Mouse (Mus musculus) macrophage (primary cell): Measurements from ENCODE around the gene B3gnt2. TPM values are rescaled to one million over a fixed set of nuclear protein-coding genes. Genes with fewer than 3 reads are reported as not detected.
A peak's percentile ranks its signal among the peaks of the same experiment; 100 is the strongest.

Experiments used
- H3K27ac ChIP-seq: fragments of 350-480 bp; formaldehyde crosslinking; 2 replicates; pipeline ENCODE4 v1.9.0; 2021
- H3K36me3 ChIP-seq: fragments of 350-480 bp; formaldehyde crosslinking; 2 replicates; pipeline ENCODE4 v1.9.0; 2021; ENCODE audit errors: inconsistent target
- H3K4me3 ChIP-seq: fragments of 350-480 bp; formaldehyde crosslinking; 2 replicates; pipeline ENCODE4 v1.9.0; 2021; ENCODE audit errors: inconsistent target
- H3K79me2 ChIP-seq: fragments of 350-480 bp; formaldehyde crosslinking; 2 replicates; pipeline ENCODE4 v1.9.0; 2021; ENCODE audit errors: inconsistent target
- WGBS: methylation state at CpG from one replicate; pipeline ENCODE4 v1.1.7; 2026; ENCODE audit warnings: inconsistent platforms; ENCODE audit not compliant: missing documents; 5-methylcytosine and 5-hydroxymethylcytosine counted together
- polyA plus RNA-seq: library from polyadenylated mRNA; stranded (reverse); fragments of 250-400 nt; gene quantifications from 3 replicates; pipeline ENCODE4 v1.2.4, GENCODE M21; 2018; ENCODE audit warnings: inconsistent platforms
- total RNA-seq, 78 experiments: library from RNA; depleted of rRNA; stranded (reverse); fragments of 250-400 nt; gene quantifications; 1 replicate in 9 of 78; 2 replicates in 24 of 78; 3 replicates in 43 of 78; 4 replicates in 2 of 78; pipeline ENCODE4 v1.2.4; 2018; ENCODE audit warnings: inconsistent platforms in 56 of 78

The B3gnt2 gene
- total RNA-seq (2018; cell fraction: chromatin; rRNA removed): 100 to 1,000 TPM in 9 of 26 experiments, 10 to 100 TPM in 17; 43.8 to 185 (median 90.5) TPM
- total RNA-seq (2018; cell fraction: cytosol; rRNA removed): 100 to 1,000 TPM in 22 of 26 experiments, 10 to 100 TPM in 4; 85.2 to 192 (median 117) TPM
- total RNA-seq (2018; cell fraction: nucleus; rRNA removed): 100 to 1,000 TPM in 25 of 26 experiments, 10 to 100 TPM in 1; 81.7 to 283 (median 169) TPM
- 41.8 to 69.9 TPM (median 65.2 TPM) in 3 replicates for polyA plus RNA-seq

- WGBS: 13% methylated on average over 41 of the region's 41 CpGs
- Histone ChIP-seq H3K79me2 (peaks cover 42% of the 10 kb centered on the region), H3K4me3 (peak within 1 kb of the TSS; percentile 64)
These were observed at the start of gene B3gnt2 for GRCm38 (mm10) chr11:22860335-22861227. Gene B3gnt2 (minus strand): TSS chr11:22860961.

DNA sequence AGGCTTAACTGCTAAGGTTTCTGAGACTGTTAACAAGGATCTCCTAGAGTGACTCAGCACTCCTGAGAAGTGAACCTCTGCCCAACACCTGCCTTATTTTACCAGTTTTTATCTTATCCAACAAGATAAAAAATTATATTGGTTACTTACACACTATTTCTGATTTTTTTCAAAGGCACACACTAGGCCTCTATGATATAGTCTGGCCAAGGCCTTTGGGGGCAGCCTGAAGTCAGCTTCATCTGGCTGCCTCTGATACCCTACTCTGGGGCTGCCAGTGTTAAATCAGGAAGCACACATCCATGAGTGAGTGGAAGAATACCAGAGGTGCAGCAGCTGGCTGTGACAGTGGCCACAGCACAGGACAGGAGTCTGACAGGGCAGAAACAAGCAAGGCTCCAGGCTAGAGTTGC lies 45.7 kb upstream of the B3gnt2 start:
- Histone ChIP-seq H3K4me3 (no peak overlapping the region), H3K79me2 (no peaks in the 10 kb centered on the region), H3K27ac (no peak overlapping the region), H3K36me3 (no peaks in the 10 kb centered on the region)

More at GRCm38 (mm10) chr11:22860335-22861227, at the start of gene B3gnt2:
- no peaks in the 10 kb centered on the region for H3K36me3 ChIP-seq
- H3K27ac ChIP-seq: peak within 1 kb of the TSS; percentile 96

DNA sequence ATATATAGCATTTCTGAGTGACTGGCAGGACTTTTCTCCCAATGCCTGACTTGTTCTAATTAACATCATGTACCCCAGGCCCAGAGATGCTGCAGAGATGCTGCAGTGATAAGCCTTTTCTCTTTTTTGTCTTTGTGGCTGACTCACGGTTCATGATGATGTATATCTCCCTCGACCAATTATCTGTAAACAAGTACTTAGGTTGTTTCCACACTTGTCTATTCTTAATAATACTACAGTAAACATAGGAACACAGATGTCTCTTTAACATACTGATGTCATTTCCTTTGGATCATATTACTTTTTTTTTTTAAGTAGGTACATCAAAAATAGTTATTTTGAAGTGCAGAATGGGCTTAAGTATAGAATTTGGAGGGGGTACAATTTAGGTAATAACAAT lies 42.2 kb upstream of the B3gnt2 start:
- 94% methylated on average over 2 of the region's 2 CpGs for WGBS

GRCm38 (mm10) chr11:22900041-22900440 lies 39.3 kb upstream of the B3gnt2 start:
- Histone ChIP-seq H3K79me2 (no peaks in the 10 kb centered on the region), H3K27ac (no peak overlapping the region), H3K4me3 (no peak overlapping the region), H3K36me3 (no peaks in the 10 kb centered on the region)
- 57% methylated on average over 3 of the region's 3 CpGs for WGBS

More for the DNA sequence above, 42.2 kb upstream of the B3gnt2 start:
- Histone ChIP-seq H3K79me2 (no peaks in the 10 kb centered on the region), H3K36me3 (no peaks in the 10 kb centered on the region), H3K4me3 (no peak overlapping the region), H3K27ac (no peak overlapping the region)

DNA sequence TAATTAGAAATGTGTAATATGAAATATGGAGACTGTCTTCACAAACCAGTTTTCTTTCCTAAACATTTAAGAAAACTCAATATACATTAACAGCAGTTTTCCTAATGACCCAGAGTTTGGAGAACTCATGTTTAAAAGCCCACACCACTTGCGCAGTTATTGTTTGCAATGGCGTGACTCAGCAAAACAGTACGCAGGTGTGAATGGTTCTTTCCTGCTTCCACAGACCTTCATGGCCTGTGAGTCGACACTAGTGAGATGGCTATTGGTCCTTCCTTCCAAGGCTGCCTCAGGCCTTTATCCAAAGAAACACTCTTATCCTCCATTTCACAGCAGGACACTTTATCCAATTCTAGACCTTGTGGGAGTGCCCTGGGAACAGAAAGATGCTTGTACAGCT lies 36.9 kb upstream of the B3gnt2 start:
- Histone ChIP-seq H3K4me3 (no peak overlapping the region), H3K79me2 (no peaks in the 10 kb centered on the region), H3K27ac (no peak overlapping the region), H3K36me3 (no peaks in the 10 kb centered on the region)
- 74% methylated on average over 4 of the region's 4 CpGs for WGBS

GRCm38 (mm10) chr11:22897127-22897526 lies 36.4 kb upstream of the B3gnt2 start:
- WGBS: 59% methylated on average over 4 of the region's 4 CpGs
- Histone ChIP-seq H3K27ac (no peak overlapping the region), H3K36me3 (no peaks in the 10 kb centered on the region), H3K4me3 (no peak overlapping the region), H3K79me2 (no peaks in the 10 kb centered on the region)

- WGBS: 78% methylated on average over 3 of the region's 3 CpGs
- no peaks in the 10 kb centered on the region for H3K79me2 ChIP-seq
- no peaks in the 10 kb centered on the region for H3K36me3 ChIP-seq
- H3K27ac ChIP-seq: no peak overlapping the region
- H3K4me3 ChIP-seq: no peak overlapping the region
These were observed 32.3 kb upstream of the B3gnt2 start for GRCm38 (mm10) chr11:22893075-22893474.

- no peaks in the 10 kb centered on the region for H3K36me3 ChIP-seq
- H3K27ac ChIP-seq: no peak overlapping the region
- H3K79me2 ChIP-seq: no peaks in the 10 kb centered on the region
- 90% methylated on average over 6 of the region's 6 CpGs for WGBS
- no peak overlapping the region for H3K4me3 ChIP-seq
These were observed 31.7 kb upstream of the B3gnt2 start for GRCm38 (mm10) chr11:22892466-22892865.

GRCm38 (mm10) chr11:22891876-22892275 lies 31.1 kb upstream of the B3gnt2 start:
- no peaks in the 10 kb centered on the region for H3K79me2 ChIP-seq
- H3K4me3 ChIP-seq: no peak overlapping the region
- no peaks in the 10 kb centered on the region for H3K36me3 ChIP-seq
- WGBS: 17% methylated on average over 7 of the region's 7 CpGs
- H3K27ac ChIP-seq: no peak overlapping the region

DNA sequence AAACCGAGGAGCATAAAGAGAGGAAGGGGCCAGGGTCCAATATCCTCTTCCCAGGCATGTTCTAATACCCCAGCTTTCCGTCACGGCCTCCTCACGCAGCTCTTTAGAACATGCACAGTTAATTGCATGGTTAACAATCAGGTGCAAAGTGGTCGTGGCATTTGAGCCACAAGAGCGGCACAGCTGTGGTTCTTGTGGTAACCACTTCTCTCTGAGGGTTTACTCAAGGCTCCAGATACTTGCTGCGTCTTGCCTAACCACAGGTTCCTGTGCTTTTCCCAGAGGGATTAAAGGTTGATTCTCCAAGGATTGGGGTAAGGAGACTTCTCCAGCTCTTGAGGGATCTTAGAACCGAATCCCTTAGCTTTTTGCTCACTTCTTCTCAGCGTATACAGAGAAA lies 30.5 kb upstream of the B3gnt2 start:
- 53% methylated on average over 9 of the region's 9 CpGs for WGBS
- Histone ChIP-seq H3K4me3 (no peak overlapping the region), H3K36me3 (no peaks in the 10 kb centered on the region), H3K27ac (no peak overlapping the region), H3K79me2 (no peaks in the 10 kb centered on the region)

- WGBS: 100% methylated on average over 3 of the region's 3 CpGs
- no peaks in the 10 kb centered on the region for H3K36me3 ChIP-seq
- H3K79me2 ChIP-seq: no peaks in the 10 kb centered on the region
- no peak overlapping the region for H3K27ac ChIP-seq
- no peak overlapping the region for H3K4me3 ChIP-seq
These were observed 28.5 kb upstream of the B3gnt2 start for GRCm38 (mm10) chr11:22889224-22889623.

DNA sequence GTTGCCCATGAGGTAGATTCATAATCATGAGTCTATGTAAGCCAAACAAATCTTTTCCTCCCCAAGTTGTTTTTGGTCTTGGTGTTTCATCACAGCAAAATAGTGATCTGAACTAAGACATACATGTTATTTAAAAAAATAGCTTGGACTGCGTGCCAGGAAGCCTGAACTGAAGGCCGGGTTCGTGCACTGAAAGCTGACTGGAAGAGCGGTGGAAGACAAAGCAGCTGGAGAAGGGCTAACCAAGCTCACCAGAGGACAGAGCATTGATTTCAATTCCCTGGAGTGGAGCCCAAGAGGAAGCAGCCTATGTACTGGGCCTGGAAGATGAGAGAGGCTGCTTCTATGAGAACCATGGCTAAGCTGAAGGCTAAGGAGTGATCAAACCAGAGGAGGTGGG lies 26.2 kb upstream of the B3gnt2 start:
- no peak overlapping the region for H3K4me3 ChIP-seq
- WGBS: 100% methylated on average over 4 of the region's 4 CpGs
- H3K36me3 ChIP-seq: no peaks in the 10 kb centered on the region
- no peak overlapping the region for H3K27ac ChIP-seq
- H3K79me2 ChIP-seq: no peaks in the 10 kb centered on the region

DNA sequence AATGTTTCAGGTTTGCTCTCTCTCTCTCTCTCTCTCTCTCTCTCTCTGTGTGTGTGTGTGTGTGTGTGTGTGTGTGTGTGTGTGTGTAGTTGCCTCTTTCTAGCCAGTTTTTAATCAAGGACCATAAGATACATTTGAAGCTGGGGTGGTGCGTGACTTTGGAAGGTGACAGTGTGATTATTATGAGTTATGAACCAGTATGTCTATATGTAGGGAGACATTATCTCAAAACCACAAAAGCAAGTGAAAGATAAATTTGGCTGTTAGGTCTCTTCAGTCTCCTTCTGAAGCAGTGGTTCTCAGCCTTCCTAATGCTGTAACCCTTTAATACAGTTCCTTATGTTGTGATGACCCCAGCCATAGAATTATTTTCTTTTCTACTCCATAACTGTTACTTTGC lies 24.6 kb upstream of the B3gnt2 start:
- Histone ChIP-seq H3K79me2 (no peaks in the 10 kb centered on the region), H3K27ac (no peak overlapping the region), H3K4me3 (no peak overlapping the region), H3K36me3 (no peaks in the 10 kb centered on the region)
- 100% methylated on average over 1 of the region's 1 CpGs for WGBS

DNA sequence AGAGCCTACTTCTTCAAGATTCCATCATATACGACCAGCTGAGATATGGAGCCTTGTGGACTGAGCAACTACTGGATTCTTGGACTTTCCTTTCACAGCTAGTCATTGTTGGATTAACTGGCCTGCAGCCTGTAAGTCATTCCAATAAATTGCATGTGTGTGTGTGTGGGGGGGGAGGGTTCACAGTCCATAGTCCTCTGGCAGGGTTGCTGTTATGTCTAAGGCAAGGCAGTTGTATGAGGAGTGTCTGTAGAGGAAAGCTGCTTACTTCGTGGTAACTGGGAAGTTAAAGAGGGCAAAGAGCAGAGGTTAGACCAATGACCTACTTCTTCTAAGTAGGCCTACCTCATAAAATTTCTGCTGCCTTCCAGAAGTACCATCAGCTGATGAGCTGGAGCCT lies 22.9 kb upstream of the B3gnt2 start:
- no peaks in the 10 kb centered on the region for H3K79me2 ChIP-seq
- WGBS: 93% methylated on average over 2 of the region's 2 CpGs
- no peaks in the 10 kb centered on the region for H3K36me3 ChIP-seq
- no peak overlapping the region for H3K27ac ChIP-seq
- no peak overlapping the region for H3K4me3 ChIP-seq

- Histone ChIP-seq H3K36me3 (no peaks in the 10 kb centered on the region), H3K79me2 (no peaks in the 10 kb centered on the region), H3K4me3 (no peak overlapping the region), H3K27ac (no peak overlapping the region)
These were observed 22.2 kb upstream of the B3gnt2 start for GRCm38 (mm10) chr11:22882926-22883325.
